Mouse (Mus musculus): ENCODE measurements at regions not wholly inside any gene's neighbourhood (a gene's known extent, or its start where the extent isn't known, plus 50 kb on each side); places are given as distances from the start of the nearest gene placed in this dataset.

DNA sequence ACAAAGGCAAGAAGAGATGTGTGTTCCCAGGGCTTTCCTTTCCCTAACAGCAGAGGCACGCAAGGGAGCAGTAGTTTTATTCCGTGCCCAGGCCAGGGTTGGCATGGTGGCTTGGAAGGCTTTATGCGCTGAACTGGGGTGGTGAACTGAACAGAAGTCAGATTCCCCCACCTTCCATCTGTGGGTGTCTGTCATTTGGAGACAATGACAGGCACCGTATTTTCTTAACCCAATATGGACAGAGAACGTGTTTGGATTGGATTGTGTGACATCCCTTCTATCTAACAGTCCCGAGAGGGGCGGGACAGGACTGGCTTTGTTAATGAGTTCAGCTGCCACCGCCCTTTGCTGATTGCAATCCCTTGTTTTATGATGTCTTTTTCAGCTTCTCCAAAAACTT lies 165.8 kb upstream of the Cep162 start:
- TF ChIP-seq IRF4 (IDR thresholded peaks at IDR 0.05; ENCODE audit: low read depth, low read length), result no peak
- no peak for TF ChIP-seq CTCF (conservative IDR thresholded peaks at IDR 0.05 in 1 of 2, IDR thresholded peaks at IDR 0.05 in 1 of 2; ENCODE audit: low read depth in 2 of 2, low read length in 2 of 2)
- no peak for TF ChIP-seq POLR2A (IDR thresholded peaks at IDR 0.05; ENCODE audit: low read depth, low read length)
- TF ChIP-seq E2F4 (IDR thresholded peaks at IDR 0.05; ENCODE audit: insufficient replicate concordance, low read depth, low read length), result no peak
- no peak for TF ChIP-seq NRF1 (IDR thresholded peaks at IDR 0.05; ENCODE audit: low read depth, low read length)
- no peak for TF ChIP-seq ZNF384 (IDR thresholded peaks at IDR 0.05; ENCODE audit: low read depth, low read length)
- TF ChIP-seq KAT2A (IDR thresholded peaks at IDR 0.05; ENCODE audit: insufficient replicate concordance, low read length), result no peak
- no peak for TF ChIP-seq USF2 (conservative IDR thresholded peaks at IDR 0.05; ENCODE audit: low read depth, low read length)
- no peak for TF ChIP-seq MYC (IDR thresholded peaks at IDR 0.05; ENCODE audit: low read depth, low read length)
- TF ChIP-seq TCF12 (IDR thresholded peaks at IDR 0.05; ENCODE audit: low read depth, low read length), result no peak
- TF ChIP-seq CHD2 (IDR thresholded peaks at IDR 0.05; ENCODE audit: low read length), result no peak
- TF ChIP-seq MAX (IDR thresholded peaks at IDR 0.05; ENCODE audit: low read length), result no peak
- no peak for TF ChIP-seq ZMIZ1 (IDR thresholded peaks at IDR 0.05; ENCODE audit: low read depth, low read length)
- TF ChIP-seq SIN3A (IDR thresholded peaks at IDR 0.05; ENCODE audit: low read length), result no peak
